Mouse (Mus musculus): ENCODE results near the gene Rdh9. TPM values are rescaled to one million over a fixed set of nuclear protein-coding genes. Genes with fewer than 3 reads are reported as not detected.

Gene Rdh9
- total RNA-seq (2014; rRNA removed; ENCODE audit: low replicate concordance) (0.04 and 0.27 TPM in 2 replicates), polyA plus RNA-seq (2015; fragmentation: Nextera tagmentation; extraction: Ambion mirVana) (0.34 TPM in 1 of 2 replicates, not detected in the other)

DNA sequence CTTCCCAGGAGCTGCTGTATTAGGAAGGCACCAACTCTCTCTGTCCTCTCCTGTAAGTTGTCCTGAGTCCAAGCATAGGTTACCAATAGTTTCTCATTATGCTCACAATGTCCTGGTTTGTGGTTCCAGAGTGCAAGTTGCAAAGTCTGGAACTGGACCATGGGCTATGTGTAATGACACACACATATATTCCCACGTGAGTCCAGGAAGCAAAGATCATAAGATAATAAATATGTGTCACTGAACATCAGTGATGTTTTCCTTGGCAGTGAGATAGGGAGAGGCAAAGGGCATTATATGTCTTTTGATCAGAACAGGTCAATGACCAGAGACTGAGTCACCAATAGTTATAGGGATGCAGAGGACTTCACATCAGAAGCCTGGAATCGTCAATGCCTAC is at the start of gene Rdh9:
Rdh9 (plus strand) TSS at position 376 of the 400 bp plus-strand sequence.
- DNase-seq (ENCODE audit: low spot score) = no peak
- H3K36me3 ChIP-seq (replicated peaks; ENCODE audit: control insufficient read depth, insufficient read depth, low read length) = no peaks in the 10 kb centered on the region
- no peak within 1 kb of the TSS for H3K4me3 ChIP-seq (ENCODE audit: low read depth, low read length)
- no peak for TF ChIP-seq EP300 (IDR thresholded peaks at IDR 0.05; ENCODE audit: low read depth)
- TF ChIP-seq CTCF (IDR thresholded peaks at IDR 0.05; ENCODE audit: low read depth) = no peak
- H3K9me3 ChIP-seq (replicated peaks; ENCODE audit: control insufficient read depth, low read length) = no peaks in the 10 kb centered on the region
- no peak within 1 kb of the TSS for H3K27ac ChIP-seq (ENCODE audit: low read depth)
- 71% methylated on average over 2 of the region's 2 CpGs for WGBS
- no peaks in the 10 kb centered on the region for H3K4me1 ChIP-seq (ENCODE audit: control insufficient read depth, insufficient read depth)
- no peak within 1 kb of the TSS for H3K4me2 ChIP-seq (ENCODE audit: low read depth, low read length)
- no peak for ATAC-seq (ENCODE audit: insufficient read depth, low read depth)
- no peak within 1 kb of the TSS for H3K9ac ChIP-seq (replicated peaks; ENCODE audit: low read depth, low read length)
- H3K27me3 ChIP-seq (ENCODE audit: control insufficient read depth, insufficient read depth, low read length) = no peaks in the 10 kb centered on the region

DNA sequence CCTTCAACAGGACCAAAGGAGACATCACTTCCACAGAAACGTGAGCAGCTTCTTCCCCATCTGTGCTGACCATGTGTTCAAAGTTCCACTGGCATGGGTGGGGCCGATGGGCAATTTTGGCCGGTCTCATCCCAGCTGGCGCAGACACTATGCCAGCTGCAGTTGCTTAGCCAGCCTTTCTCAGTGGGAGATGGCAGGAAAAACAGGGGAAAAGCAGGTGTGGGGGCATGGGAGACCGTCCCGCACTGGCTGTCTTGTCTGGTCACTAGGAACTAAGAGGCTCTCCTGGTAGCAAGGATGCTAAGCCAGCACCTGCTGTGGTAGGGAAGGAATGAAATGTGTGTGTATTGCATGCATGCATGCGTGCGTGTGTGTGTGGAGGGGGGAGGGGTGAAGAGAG is 47.7 kb upstream of the Rdh9 start:
- Histone ChIP-seq H3K27me3 (ENCODE audit: control insufficient read depth, insufficient read depth, low read length) (0 out of 2 replicates have a peak, but pooled peaks cover 13% of the 10 kb centered on the region), H3K9ac (replicated peaks; ENCODE audit: low read depth, low read length) (no peak overlapping the region), H3K9me3 (replicated peaks; ENCODE audit: control insufficient read depth, low read length) (no peaks in the 10 kb centered on the region), H3K4me3 (ENCODE audit: low read depth, low read length) (no peak overlapping the region), H3K4me1 (ENCODE audit: control insufficient read depth, insufficient read depth) (no peaks in the 10 kb centered on the region), H3K36me3 (replicated peaks; ENCODE audit: control insufficient read depth, insufficient read depth, low read length) (no peaks in the 10 kb centered on the region), H3K27ac (ENCODE audit: low read depth) (no peak overlapping the region), H3K4me2 (ENCODE audit: low read depth, low read length) (no peak overlapping the region)
- ATAC-seq (ENCODE audit: insufficient read depth, low read depth) (no peak), DNase-seq (ENCODE audit: low spot score) (no peak)
- TF ChIP-seq CTCF (IDR thresholded peaks at IDR 0.05; ENCODE audit: low read depth) (no peak), EP300 (IDR thresholded peaks at IDR 0.05; ENCODE audit: low read depth) (no peak)
- WGBS = 76% methylated on average over 8 of the region's 8 CpGs

DNA sequence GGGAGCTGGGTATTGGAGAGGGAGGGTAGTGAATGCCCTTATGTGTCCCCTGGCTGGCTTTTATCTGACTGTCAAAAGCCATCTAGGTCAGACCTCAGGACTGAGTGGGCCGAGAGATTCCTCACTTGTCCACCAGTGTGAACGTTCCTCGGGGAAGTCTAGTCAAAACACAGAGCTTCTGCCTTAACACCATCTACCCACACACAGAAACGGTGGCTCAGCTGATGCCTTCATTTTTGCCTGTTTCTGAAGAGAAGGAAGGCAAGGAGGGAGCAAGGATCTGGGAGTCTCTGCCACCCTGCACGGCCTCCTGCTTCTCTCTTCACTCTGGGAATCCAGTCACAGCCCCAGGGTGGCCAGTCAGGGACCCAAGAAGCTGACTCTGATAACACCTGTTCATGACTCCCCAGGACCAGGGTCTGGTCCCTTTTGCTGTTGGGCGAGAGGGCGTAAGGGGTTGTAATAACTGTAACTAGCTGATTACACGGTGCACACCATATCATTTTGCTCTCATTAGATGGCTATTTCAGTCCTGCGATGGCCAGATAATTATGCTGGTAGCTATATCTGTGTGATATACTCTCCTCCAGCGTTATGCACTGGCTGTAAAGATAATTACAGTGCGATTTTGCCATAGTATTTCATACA is 45.8 kb upstream of the Rdh9 start:
- WGBS = 50% methylated on average over 11 of the region's 11 CpGs
- H3K4me3 ChIP-seq (ENCODE audit: low read depth, low read length) = no peak overlapping the region
- no peak for DNase-seq (ENCODE audit: low spot score)

DNA sequence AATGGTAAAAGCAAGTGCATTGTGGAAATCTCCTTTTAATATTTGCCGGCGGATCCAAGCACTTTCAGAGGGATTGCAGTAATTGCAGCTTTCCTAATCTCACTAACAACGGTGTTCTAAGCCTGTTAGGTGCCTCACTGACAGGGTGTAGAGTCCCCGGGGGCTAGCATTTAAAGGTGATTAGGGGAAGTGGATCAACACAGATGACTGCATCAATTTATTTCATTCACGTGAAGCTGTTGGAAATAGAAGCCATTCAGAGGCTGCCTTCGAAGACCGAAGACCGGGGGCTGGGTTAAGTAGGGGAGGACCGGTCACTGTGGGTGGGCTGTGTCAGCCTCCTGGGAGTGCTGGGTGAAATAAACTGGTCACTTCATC is 45.3 kb upstream of the Rdh9 start:
- H3K4me2 ChIP-seq (ENCODE audit: low read depth, low read length) = no peak overlapping the region
- no peak overlapping the region for H3K27ac ChIP-seq (ENCODE audit: low read depth)
- 0 out of 2 replicates have a peak, but pooled peaks cover 13% of the 10 kb centered on the region for H3K27me3 ChIP-seq (ENCODE audit: control insufficient read depth, insufficient read depth, low read length)
- no peak for ATAC-seq (ENCODE audit: insufficient read depth, low read depth)
- H3K4me1 ChIP-seq (ENCODE audit: control insufficient read depth, insufficient read depth) = no peaks in the 10 kb centered on the region
- no peaks in the 10 kb centered on the region for H3K9me3 ChIP-seq (replicated peaks; ENCODE audit: control insufficient read depth, low read length)
- TF ChIP-seq CTCF (IDR thresholded peaks at IDR 0.05; ENCODE audit: low read depth) = no peak
- TF ChIP-seq EP300 (IDR thresholded peaks at IDR 0.05; ENCODE audit: low read depth) = no peak
- H3K9ac ChIP-seq (replicated peaks; ENCODE audit: low read depth, low read length) = no peak overlapping the region
- no peak overlapping the region for H3K4me3 ChIP-seq (ENCODE audit: low read depth, low read length)
- WGBS = 52% methylated on average over 9 of the region's 9 CpGs
- no peaks in the 10 kb centered on the region for H3K36me3 ChIP-seq (replicated peaks; ENCODE audit: control insufficient read depth, insufficient read depth, low read length)
- no peak for DNase-seq (ENCODE audit: low spot score)

More for the DNA sequence above, 45.8 kb upstream of the Rdh9 start:
- H3K4me1 ChIP-seq (ENCODE audit: control insufficient read depth, insufficient read depth) = no peaks in the 10 kb centered on the region
- H3K27ac ChIP-seq (ENCODE audit: low read depth) = no peak overlapping the region
- no peaks in the 10 kb centered on the region for H3K9me3 ChIP-seq (replicated peaks; ENCODE audit: control insufficient read depth, low read length)
- TF ChIP-seq EP300 (IDR thresholded peaks at IDR 0.05; ENCODE audit: low read depth) (no peak), CTCF (IDR thresholded peaks at IDR 0.05; ENCODE audit: low read depth) (no peak)
- H3K36me3 ChIP-seq (replicated peaks; ENCODE audit: control insufficient read depth, insufficient read depth, low read length) = no peaks in the 10 kb centered on the region
- 0 out of 2 replicates have a peak, but pooled peaks cover 13% of the 10 kb centered on the region for H3K27me3 ChIP-seq (ENCODE audit: control insufficient read depth, insufficient read depth, low read length)
- no peak for ATAC-seq (ENCODE audit: insufficient read depth, low read depth)
- H3K4me2 ChIP-seq (ENCODE audit: low read depth, low read length) = no peak overlapping the region
- H3K9ac ChIP-seq (replicated peaks; ENCODE audit: low read depth, low read length) = no peak overlapping the region

DNA sequence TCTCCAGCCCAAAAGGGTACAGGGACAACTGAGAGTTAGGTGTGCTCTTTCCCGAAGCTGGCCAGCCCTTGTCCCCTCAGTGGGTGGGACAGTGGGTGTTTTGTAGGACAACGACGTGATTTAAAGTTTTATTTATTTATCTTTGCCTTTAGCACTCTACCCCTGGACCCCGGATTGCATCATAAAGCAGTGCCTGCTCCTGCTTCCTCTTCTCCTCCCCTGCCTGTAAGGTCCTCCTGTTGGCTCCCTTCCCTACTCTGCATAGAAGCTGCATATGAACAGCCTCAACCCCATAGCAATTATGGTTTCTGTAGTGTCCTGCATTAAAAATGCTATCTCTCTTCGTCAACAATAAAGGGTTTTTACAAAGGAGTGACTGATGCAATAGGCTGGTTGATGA is 44.8 kb upstream of the Rdh9 start:
- Histone ChIP-seq H3K27me3 (ENCODE audit: control insufficient read depth, insufficient read depth, low read length) (0 out of 2 replicates have a peak, but pooled peaks cover 12% of the 10 kb centered on the region), H3K27ac (ENCODE audit: low read depth) (no peak overlapping the region), H3K9ac (replicated peaks; ENCODE audit: low read depth, low read length) (no peak overlapping the region), H3K4me3 (ENCODE audit: low read depth, low read length) (no peak overlapping the region), H3K4me1 (ENCODE audit: control insufficient read depth, insufficient read depth) (no peaks in the 10 kb centered on the region), H3K9me3 (replicated peaks; ENCODE audit: control insufficient read depth, low read length) (no peaks in the 10 kb centered on the region), H3K4me2 (ENCODE audit: low read depth, low read length) (no peak overlapping the region), H3K36me3 (replicated peaks; ENCODE audit: control insufficient read depth, insufficient read depth, low read length) (no peaks in the 10 kb centered on the region)
- TF ChIP-seq EP300 (IDR thresholded peaks at IDR 0.05; ENCODE audit: low read depth) (no peak), CTCF (IDR thresholded peaks at IDR 0.05; ENCODE audit: low read depth) (no peak)
- ATAC-seq (ENCODE audit: insufficient read depth, low read depth) (no peak), DNase-seq (ENCODE audit: low spot score) (no peak)
- WGBS = 34% methylated on average over 5 of the region's 5 CpGs

DNA sequence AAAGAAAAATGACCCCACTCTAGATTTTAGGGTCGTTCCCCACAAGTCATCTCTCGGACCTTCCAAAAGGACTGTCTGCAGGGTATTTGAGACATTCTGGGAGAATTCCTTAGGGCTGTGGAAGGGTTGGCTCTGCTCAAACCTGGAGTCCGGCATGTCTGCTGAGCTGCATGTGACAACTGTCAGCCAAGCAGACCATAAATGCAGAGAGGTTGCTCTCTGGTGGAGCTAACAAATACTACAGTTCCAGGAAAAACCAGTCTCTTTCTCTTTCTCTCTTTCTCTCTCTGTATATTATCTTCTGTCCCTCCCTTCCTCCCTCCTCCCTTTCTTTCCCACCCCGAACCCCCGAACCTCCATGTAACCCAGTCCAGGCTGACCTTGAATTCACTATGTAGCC is 41.8 kb upstream of the Rdh9 start:
- Histone ChIP-seq H3K9me3 (replicated peaks; ENCODE audit: control insufficient read depth, low read length) (no peaks in the 10 kb centered on the region), H3K4me1 (ENCODE audit: control insufficient read depth, insufficient read depth) (no peaks in the 10 kb centered on the region), H3K4me3 (ENCODE audit: low read depth, low read length) (no peak overlapping the region), H3K4me2 (ENCODE audit: low read depth, low read length) (no peak overlapping the region), H3K27ac (ENCODE audit: low read depth) (no peak overlapping the region), H3K36me3 (replicated peaks; ENCODE audit: control insufficient read depth, insufficient read depth, low read length) (no peaks in the 10 kb centered on the region), H3K27me3 (ENCODE audit: control insufficient read depth, insufficient read depth, low read length) (no peaks in the 10 kb centered on the region), H3K9ac (replicated peaks; ENCODE audit: low read depth, low read length) (no peak overlapping the region)
- DNase-seq (ENCODE audit: low spot score) (peak; percentile 48), ATAC-seq (ENCODE audit: insufficient read depth, low read depth) (no peak; the same call in 1 of the 2 replicates)
- TF ChIP-seq EP300 (IDR thresholded peaks at IDR 0.05; ENCODE audit: low read depth) = no peak
- peak; percentile 73 for TF ChIP-seq CTCF (IDR thresholded peaks at IDR 0.05; ENCODE audit: low read depth)
- WGBS = 25% methylated on average over 5 of the region's 5 CpGs
